ENCODE assay signal across 8 mouse cellular contexts in genomic region chr9:45740584-45740980, GRCm38 (mm10).
A peak's percentile ranks its signal among the peaks of the same experiment; 100 is the strongest.
DNase-seq lines count a peak whose midpoint lies in the region; ATAC-seq and TF ChIP-seq lines count a peak whose summit lies in the region.

No protein-coding gene starts in this region.

- no peak overlapping the region for H3K9ac ChIP-seq in limb, embryonic 14.5 days (ENCODE audit: low read depth, low read length, severe bottlenecking)

- H3K27ac ChIP-seq in limb, embryonic 14.5 days (replicated peaks; ENCODE audit: low read depth, low read length), result no peak overlapping the region

- no peak overlapping the region for H3K4me2 ChIP-seq in limb, embryonic 14.5 days (replicated peaks; ENCODE audit: low read depth, low read length, severe bottlenecking)

- no peaks in the 10 kb centered on the region for H3K9me3 ChIP-seq in limb, embryonic 14.5 days (ENCODE audit: control insufficient read depth, low read length)

- DNase-seq in kidney, adult 9 months, result peak; percentile 13
- DNase-seq in kidney, adult 8-10 months, result no peak
- peak; percentile 79 for DNase-seq in MN1 (ENCODE audit: low spot score)
- DNase-seq in limb, embryonic 14.5 days (ENCODE audit: low spot score), result peak; percentile 14
- no peak for DNase-seq in adrenal gland, postnatal 36 days
- DNase-seq in frontal cortex, adult 2 months (ENCODE audit: extremely low spot score in 1 of 2, low spot score in 1 of 2), result no peak

- TF ChIP-seq POLR2A in limb, embryonic 14.5 days (IDR thresholded peaks at IDR 0.05; ENCODE audit: borderline replicate concordance, extremely low read depth, insufficient read depth, insufficient read length), result no peak

- no peaks in the 10 kb centered on the region for H3K36me3 ChIP-seq in limb, embryonic 14.5 days (ENCODE audit: control insufficient read depth, insufficient read depth, low read length)

- no peaks in the 10 kb centered on the region for H3K4me1 ChIP-seq in limb, embryonic 14.5 days (ENCODE audit: control insufficient read depth, insufficient read depth, low read length)

- WGBS in limb, embryonic 14.5 days, result 56% methylated on average over 2 of the region's 2 CpGs

- no peaks in the 10 kb centered on the region for H3K27me3 ChIP-seq in limb, embryonic 14.5 days (ENCODE audit: control insufficient read depth, insufficient read depth, low read length)

- no peak overlapping the region for H3K4me3 ChIP-seq in limb, embryonic 14.5 days (replicated peaks; ENCODE audit: low read length)

- 0 out of 2 replicates have a peak, but pooled peaks have one; percentile 50 for ATAC-seq in common myeloid progenitor, adult 5-6 weeks (replicated peaks; ENCODE audit: low read depth, poor library complexity, severe bottlenecking)
- no peak for ATAC-seq in limb, embryonic 14.5 days (ENCODE audit: low FRiP score, low read depth)
- ATAC-seq in erythroid progenitor cell, adult 5-6 weeks (replicated peaks; ENCODE audit: low FRiP score, poor library complexity, severe bottlenecking), result no peak

Comparison
In these comparisons a context has a peak if more than half of its experiments do, and no peak if none do; other contexts are left out.
1. DNase-seq: peak in kidney, adult 9 months (single experiment), MN1 (single experiment) and limb, embryonic 14.5 days (single experiment); none in kidney, adult 8-10 months (0 of 2), adrenal gland, postnatal 36 days (0 of 2) and frontal cortex, adult 2 months (0 of 2).